Mouse (Mus musculus): ENCODE data around the gene P4ha2. TPM values are rescaled to one million over a fixed set of nuclear protein-coding genes. Genes with fewer than 3 reads are reported as not detected.

P4ha2 gene
- total and polyA plus RNA-seq, 2 experiments from 2014 or later = 8.6 to 8.9 TPM

GRCm38 (mm10) chr11:54065915-54066178 is 34.0 kb upstream of the P4ha2 start:
- WGBS = 85% methylated on average over 4 of the region's 4 CpGs
- no peaks in the 10 kb centered on the region for H3K27me3 ChIP-seq (ENCODE audit: insufficient read depth, low read length)
- DNase-seq (ENCODE audit: low spot score) (no peak), ATAC-seq (ENCODE audit: low FRiP score) (no peak)
- no peak overlapping the region for H3K27ac ChIP-seq (ENCODE audit: low read depth, low read length)
- no peak overlapping the region for H3K9ac ChIP-seq (replicated peaks; ENCODE audit: low read length, poor library complexity, severe bottlenecking)
- H3K9me3 ChIP-seq (ENCODE audit: low read length) = no peaks in the 10 kb centered on the region
- H3K4me3 ChIP-seq (ENCODE audit: low read depth, low read length) = no peak overlapping the region
- H3K4me2 ChIP-seq (ENCODE audit: low read depth, low read length, poor library complexity, severe bottlenecking) = no peak overlapping the region
- no peak for TF ChIP-seq CTCF (IDR thresholded peaks at IDR 0.05)
- peaks cover 3% of the 10 kb centered on the region; the same call in 1 of the 2 replicates for H3K4me1 ChIP-seq (ENCODE audit: insufficient read depth, low read length)
- no peaks in the 10 kb centered on the region for H3K36me3 ChIP-seq (ENCODE audit: insufficient read depth, low read length)

GRCm38 (mm10) chr11:54066400-54066799 is 33.5 kb upstream of the P4ha2 start:
- 89% methylated on average over 5 of the region's 5 CpGs for WGBS
- H3K9ac ChIP-seq (replicated peaks; ENCODE audit: low read length, poor library complexity, severe bottlenecking) = no peak overlapping the region
- no peak overlapping the region for H3K4me2 ChIP-seq (ENCODE audit: low read depth, low read length, poor library complexity, severe bottlenecking)
- peaks cover 3% of the 10 kb centered on the region; the same call in 1 of the 2 replicates for H3K4me1 ChIP-seq (ENCODE audit: insufficient read depth, low read length)
- H3K4me3 ChIP-seq (ENCODE audit: low read depth, low read length) = no peak overlapping the region
- H3K9me3 ChIP-seq (ENCODE audit: low read length) = no peaks in the 10 kb centered on the region
- H3K36me3 ChIP-seq (ENCODE audit: insufficient read depth, low read length) = no peaks in the 10 kb centered on the region
- no peak for TF ChIP-seq CTCF (IDR thresholded peaks at IDR 0.05)
- ATAC-seq (ENCODE audit: low FRiP score) (no peak), DNase-seq (ENCODE audit: low spot score) (no peak)
- no peaks in the 10 kb centered on the region for H3K27me3 ChIP-seq (ENCODE audit: insufficient read depth, low read length)
- H3K27ac ChIP-seq (ENCODE audit: low read depth, low read length) = no peak overlapping the region

- ATAC-seq (ENCODE audit: low FRiP score) (no peak), DNase-seq (ENCODE audit: low spot score) (peak; percentile 53)
- no peak overlapping the region for H3K4me3 ChIP-seq (ENCODE audit: low read depth, low read length)
- H3K36me3 ChIP-seq (ENCODE audit: insufficient read depth, low read length) = no peaks in the 10 kb centered on the region
- TF ChIP-seq CTCF (IDR thresholded peaks at IDR 0.05) = no peak
- H3K9ac ChIP-seq (replicated peaks; ENCODE audit: low read length, poor library complexity, severe bottlenecking) = 0 out of 2 replicates have a peak overlapping the region, but pooled peaks have one; percentile 8
- no peak overlapping the region for H3K27ac ChIP-seq (ENCODE audit: low read depth, low read length)
- H3K4me1 ChIP-seq (ENCODE audit: insufficient read depth, low read length) = peaks cover 3% of the 10 kb centered on the region; the same call in 1 of the 2 replicates
- no peaks in the 10 kb centered on the region for H3K9me3 ChIP-seq (ENCODE audit: low read length)
- H3K4me2 ChIP-seq (ENCODE audit: low read depth, low read length, poor library complexity, severe bottlenecking) = peak overlapping the region; percentile 91
- WGBS = 36% methylated on average over 12 of the region's 12 CpGs
- no peaks in the 10 kb centered on the region for H3K27me3 ChIP-seq (ENCODE audit: insufficient read depth, low read length)
Observed at GRCm38 (mm10) chr11:54067318-54067995, 32.4 kb upstream of the P4ha2 start.

- peaks cover 3% of the 10 kb centered on the region; the same call in 1 of the 2 replicates for H3K4me1 ChIP-seq (ENCODE audit: insufficient read depth, low read length)
- H3K27ac ChIP-seq (ENCODE audit: low read depth, low read length) = no peak overlapping the region
- H3K9me3 ChIP-seq (ENCODE audit: low read length) = no peaks in the 10 kb centered on the region
- 43% methylated on average over 4 of the region's 4 CpGs for WGBS
- H3K27me3 ChIP-seq (ENCODE audit: insufficient read depth, low read length) = no peaks in the 10 kb centered on the region
- peak overlapping the region; percentile 51; the same call in 1 of the 2 replicates for H3K4me3 ChIP-seq (ENCODE audit: low read depth, low read length)
- no peak overlapping the region for H3K9ac ChIP-seq (replicated peaks; ENCODE audit: low read length, poor library complexity, severe bottlenecking)
- peak overlapping the region; percentile 91 for H3K4me2 ChIP-seq (ENCODE audit: low read depth, low read length, poor library complexity, severe bottlenecking)
- DNase-seq (ENCODE audit: low spot score) = no peak
- ATAC-seq (ENCODE audit: low FRiP score) = no peak
- no peaks in the 10 kb centered on the region for H3K36me3 ChIP-seq (ENCODE audit: insufficient read depth, low read length)
- TF ChIP-seq CTCF (IDR thresholded peaks at IDR 0.05) = no peak
Observed at GRCm38 (mm10) chr11:54067996-54068519, 31.8 kb upstream of the P4ha2 start.

- WGBS = 2% methylated on average over 48 of the region's 61 CpGs
- peak; percentile 44 for DNase-seq (ENCODE audit: low spot score)
- Histone ChIP-seq H3K27ac (ENCODE audit: low read depth, low read length) (no peak within 1 kb of the TSS), H3K9me3 (ENCODE audit: low read length) (no peaks in the 10 kb centered on the region), H3K9ac (replicated peaks; ENCODE audit: low read length, poor library complexity, severe bottlenecking) (peak within 1 kb of the TSS; percentile 59), H3K27me3 (ENCODE audit: insufficient read depth, low read length) (no peaks in the 10 kb centered on the region), H3K4me1 (ENCODE audit: insufficient read depth, low read length) (peaks cover 3% of the 10 kb centered on the region; the same call in 1 of the 2 replicates), H3K4me2 (ENCODE audit: low read depth, low read length, poor library complexity, severe bottlenecking) (peak within 1 kb of the TSS; percentile 91), H3K4me3 (ENCODE audit: low read depth, low read length) (peak within 1 kb of the TSS; percentile 51), H3K36me3 (ENCODE audit: insufficient read depth, low read length) (no peaks in the 10 kb centered on the region)
- ATAC-seq (ENCODE audit: low FRiP score) = peak; percentile 64
- no peak for TF ChIP-seq CTCF (IDR thresholded peaks at IDR 0.05)
Observed at GRCm38 (mm10) chr11:54068520-54069371, 31.1 kb upstream of the P4ha2 start, which contains the start of gene Pdlim4. Gene Pdlim4 (minus strand): TSS chr11:54069014.

All from midbrain, postnatal 0 days (tissue).